Mouse (Mus musculus) liver, adult 2 months (tissue): Measurements from ENCODE around the gene Nt5c1b. TPM values are rescaled to one million over a fixed set of nuclear protein-coding genes. Genes with fewer than 3 reads are reported as not detected.

Experiments used
- DNase-seq: peaks from one replicate; pipeline ENCODE4 v3.0.0-alpha.2; 2011; ENCODE audit warnings: low read depth, low spot score; ENCODE audit errors: extremely low read depth
- H3K27ac ChIP-seq: fragments of 200-500 bp; replicated peaks from 2 replicates; pipeline ENCODE4 v1.5.1; 2012; ENCODE audit warnings: low read depth, mild to moderate bottlenecking, control low read depth, inconsistent platforms, low read length; ENCODE audit not compliant: insufficient read depth
- H3K27me3 ChIP-seq: fragments of 200-500 bp; 2 replicates; pipeline ENCODE4 v1.6.1; 2012; ENCODE audit warnings: mild to moderate bottlenecking, moderate library complexity, low read length, inconsistent platforms; ENCODE audit not compliant: control insufficient read depth, insufficient read depth
- H3K36me3 ChIP-seq: fragments of 200-500 bp; 2 replicates; pipeline ENCODE4 v1.6.1; 2012; ENCODE audit warnings: low read length, inconsistent platforms; ENCODE audit not compliant: control insufficient read depth, insufficient read depth
- H3K4me1 ChIP-seq: fragments of 200-500 bp; 2 replicates; pipeline ENCODE4 v1.6.1; 2011; ENCODE audit warnings: low read length; ENCODE audit not compliant: control insufficient read depth, insufficient read depth
- H3K4me3 ChIP-seq: fragments of 200-500 bp; 2 replicates; pipeline ENCODE4 v1.5.1; 2011; ENCODE audit warnings: low read depth, mild to moderate bottlenecking, control low read depth, low read length, moderate library complexity; ENCODE audit not compliant: insufficient read depth
- H3K79me2 ChIP-seq: fragments of 200-500 bp; 2 replicates; pipeline ENCODE4 v1.6.1; 2012; ENCODE audit warnings: inconsistent platforms, mild to moderate bottlenecking, low read length, moderate library complexity; ENCODE audit not compliant: control insufficient read depth, insufficient read depth
- H3K9ac ChIP-seq: fragments of 200-500 bp; 2 replicates; pipeline ENCODE4 v1.6.1; 2012; ENCODE audit warnings: low read depth, mild to moderate bottlenecking, control low read depth, inconsistent platforms, low read length
- CTCF ChIP-seq: fragments of 200-500 bp; IDR thresholded peaks from 2 replicates; pipeline ENCODE4 v1.5.1; 2011; ENCODE audit warnings: low read depth, low read length, control low read depth
- POLR2A ChIP-seq: fragments of 200-500 bp; IDR thresholded peaks from 2 replicates; pipeline ENCODE4 v1.6.1; 2011; ENCODE audit warnings: low read length, control low read depth; ENCODE audit not compliant: insufficient read depth; ENCODE audit errors: extremely low read depth
- WGBS: fragments of 180-500 bp; shearing (Covaris S2); methylation state at CpG from one replicate; pipeline ENCODE4 v1.1.7; 2018; 5-methylcytosine and 5-hydroxymethylcytosine counted together
- polyA plus RNA-seq: library from polyadenylated mRNA; depleted of rRNA; stranded (reverse); fragments of >200 nt; gene quantifications from 2 replicates; pipeline ENCODE4 v1.2.3, GENCODE M21; 2012
- total RNA-seq: library from RNA; depleted of rRNA; stranded (reverse); fragments of >200 nt; gene quantifications from 2 replicates; pipeline ENCODE4 v1.2.3, GENCODE M21; 2014

The Nt5c1b gene
- total and polyA plus RNA-seq, 2 experiments, result not detected

- H3K4me1 ChIP-seq, result peaks cover 2% of the 10 kb centered on the region; the same call in 1 of the 2 replicates
- TF ChIP-seq POLR2A, result peak; percentile 42
- peak; percentile 71 for TF ChIP-seq CTCF
- peak; percentile 91 for DNase-seq
- peak within 1 kb of the TSS; percentile 96 for H3K27ac ChIP-seq
- no peaks in the 10 kb centered on the region for H3K27me3 ChIP-seq
- no peaks in the 10 kb centered on the region for H3K79me2 ChIP-seq
- H3K36me3 ChIP-seq, result peaks cover 10% of the 10 kb centered on the region
- peak within 1 kb of the TSS; percentile 72 for H3K4me3 ChIP-seq
- under 1% methylated on average over 53 of the region's 53 CpGs for WGBS
- H3K9ac ChIP-seq, result peak within 1 kb of the TSS; percentile 88
These were observed 21.1 kb downstream of the Nt5c1b start, which contains the start of gene Rdh14 for GRCm38 (mm10) chr12:10390671-10391441. Gene Rdh14 (plus strand): TSS chr12:10390772.

- WGBS, result 96% methylated on average over 1 of the region's 1 CpGs
- no peak overlapping the region for H3K27ac ChIP-seq
- no peak for TF ChIP-seq CTCF
- TF ChIP-seq POLR2A, result no peak
- no peak overlapping the region for H3K9ac ChIP-seq
- no peaks in the 10 kb centered on the region for H3K79me2 ChIP-seq
- H3K27me3 ChIP-seq, result no peaks in the 10 kb centered on the region
- H3K36me3 ChIP-seq, result no peaks in the 10 kb centered on the region; the same call in 1 of the 2 replicates
- DNase-seq, result no peak
- H3K4me3 ChIP-seq, result no peak overlapping the region
- H3K4me1 ChIP-seq, result no peaks in the 10 kb centered on the region
These were observed 31.0 kb downstream of the Nt5c1b start for GRCm38 (mm10) chr12:10400788-10401187.

GRCm38 (mm10) chr12:10402421-10403115 is 32.8 kb downstream of the Nt5c1b start:
- H3K36me3 ChIP-seq, result no peaks in the 10 kb centered on the region
- H3K79me2 ChIP-seq, result no peaks in the 10 kb centered on the region
- H3K9ac ChIP-seq, result no peak overlapping the region
- no peak overlapping the region for H3K4me3 ChIP-seq
- 73% methylated on average over 9 of the region's 9 CpGs for WGBS
- H3K4me1 ChIP-seq, result no peaks in the 10 kb centered on the region
- no peaks in the 10 kb centered on the region for H3K27me3 ChIP-seq
- DNase-seq, result no peak
- H3K27ac ChIP-seq, result no peak overlapping the region
- TF ChIP-seq POLR2A, result no peak
- TF ChIP-seq CTCF, result no peak

- no peaks in the 10 kb centered on the region for H3K27me3 ChIP-seq
- H3K36me3 ChIP-seq, result no peaks in the 10 kb centered on the region
- WGBS, result 89% methylated on average over 3 of the region's 3 CpGs
- H3K27ac ChIP-seq, result no peak overlapping the region
- no peaks in the 10 kb centered on the region for H3K79me2 ChIP-seq
- H3K4me1 ChIP-seq, result no peaks in the 10 kb centered on the region
- no peak for DNase-seq
- H3K4me3 ChIP-seq, result no peak overlapping the region
- TF ChIP-seq POLR2A, result no peak
- TF ChIP-seq CTCF, result no peak
- no peak overlapping the region for H3K9ac ChIP-seq
These were observed 40.9 kb downstream of the Nt5c1b start for GRCm38 (mm10) chr12:10410511-10411179.

- Histone ChIP-seq H3K4me3 (no peak overlapping the region), H3K4me1 (no peaks in the 10 kb centered on the region), H3K27ac (no peak overlapping the region), H3K36me3 (no peaks in the 10 kb centered on the region), H3K79me2 (no peaks in the 10 kb centered on the region), H3K27me3 (no peaks in the 10 kb centered on the region), H3K9ac (no peak overlapping the region)
- DNase-seq, result no peak
- TF ChIP-seq CTCF (no peak), POLR2A (no peak)
- WGBS, result 93% methylated on average over 1 of the region's 1 CpGs
These were observed 41.7 kb downstream of the Nt5c1b start for GRCm38 (mm10) chr12:10411453-10411852.
